Mouse (Mus musculus): ENCODE data around the gene Olfr615. TPM values are rescaled to one million over a fixed set of nuclear protein-coding genes. Genes with fewer than 3 reads are reported as not detected.

Olfr615 gene
- polyA plus RNA-seq, 1 experiment from 2014 or later, result 0.06 TPM

GRCm38 (mm10) chr7:103607425-103607824 lies 51.5 kb downstream of the Olfr615 start:
- DNase-seq (ENCODE audit: low spot score) (no peak), ATAC-seq (ENCODE audit: low read depth) (no peak)
- no peaks in the 10 kb centered on the region for H3K4me1 ChIP-seq (ENCODE audit: control insufficient read depth, insufficient read depth, low read length)
- no peaks in the 10 kb centered on the region for H3K36me3 ChIP-seq (ENCODE audit: control insufficient read depth, insufficient read depth, low read length)
- H3K4me2 ChIP-seq (ENCODE audit: low read depth, low read length), result no peak overlapping the region
- no peak overlapping the region for H3K27ac ChIP-seq (replicated peaks; ENCODE audit: low read depth, low read length)
- H3K9ac ChIP-seq (ENCODE audit: low read depth, low read length), result no peak overlapping the region
- H3K27me3 ChIP-seq (replicated peaks; ENCODE audit: control insufficient read depth, insufficient read depth, low read length), result no peaks in the 10 kb centered on the region
- 82% methylated on average over 2 of the region's 2 CpGs for WGBS
- H3K9me3 ChIP-seq (ENCODE audit: control insufficient read depth, low read length), result no peaks in the 10 kb centered on the region
- no peak overlapping the region for H3K4me3 ChIP-seq (ENCODE audit: low read depth, low read length)

GRCm38 (mm10) chr7:103612434-103612833 lies 56.6 kb downstream of the Olfr615 start, which contains the start of gene Olfr620:
Gene Olfr620, minus strand, starts transcription at chr7:103612534.
- ATAC-seq (ENCODE audit: low read depth) (no peak), DNase-seq (ENCODE audit: low spot score) (no peak)
- Histone ChIP-seq H3K27ac (replicated peaks; ENCODE audit: low read depth, low read length) (no peak within 1 kb of the TSS), H3K4me1 (ENCODE audit: control insufficient read depth, insufficient read depth, low read length) (no peaks in the 10 kb centered on the region), H3K4me3 (ENCODE audit: low read depth, low read length) (no peak within 1 kb of the TSS), H3K9ac (ENCODE audit: low read depth, low read length) (no peak within 1 kb of the TSS), H3K36me3 (ENCODE audit: control insufficient read depth, insufficient read depth, low read length) (no peaks in the 10 kb centered on the region), H3K27me3 (replicated peaks; ENCODE audit: control insufficient read depth, insufficient read depth, low read length) (no peaks in the 10 kb centered on the region), H3K4me2 (ENCODE audit: low read depth, low read length) (no peak within 1 kb of the TSS), H3K9me3 (ENCODE audit: control insufficient read depth, low read length) (no peaks in the 10 kb centered on the region)
- WGBS, result 71% methylated on average over 2 of the region's 2 CpGs

Small RNA genes within 50 kb of the gene (microRNA-seq; reads per million reads assigned to microRNA genes)
- not detected for gene Gm26506 (ENCODE audit: borderline number of aligned reads)

Other genes starting within 250 kb of the Olfr615 start
- not detected in 2 replicates for gene Olfr597, start 239.8 kb upstream of the Olfr615 start, polyA plus RNA-seq (2014; fragmentation: Nextera tagmentation; extraction: Ambion mirVana)
- not detected in 2 replicates for gene Olfr598, start 232.5 kb upstream of the Olfr615 start, polyA plus RNA-seq (2014; fragmentation: Nextera tagmentation; extraction: Ambion mirVana)
- not detected in 2 replicates for gene Olfr599, start 220.2 kb upstream of the Olfr615 start, polyA plus RNA-seq (2014; fragmentation: Nextera tagmentation; extraction: Ambion mirVana)
- not detected in 2 replicates for gene Olfr600, start 206.4 kb upstream of the Olfr615 start, polyA plus RNA-seq (2014; fragmentation: Nextera tagmentation; extraction: Ambion mirVana)
- gene Olfr601, start 193.4 kb upstream of the Olfr615 start, polyA plus RNA-seq (2014; fragmentation: Nextera tagmentation; extraction: Ambion mirVana), result not detected in 2 replicates
- not detected in 2 replicates for gene Olfr603, start 169.9 kb upstream of the Olfr615 start, polyA plus RNA-seq (2014; fragmentation: Nextera tagmentation; extraction: Ambion mirVana)
- not detected in 2 replicates for gene Usp17lc, start 141.0 kb upstream of the Olfr615 start, polyA plus RNA-seq (2014; fragmentation: Nextera tagmentation; extraction: Ambion mirVana)
- not detected in 2 replicates for gene Olfr605, start 110.6 kb upstream of the Olfr615 start, polyA plus RNA-seq (2014; fragmentation: Nextera tagmentation; extraction: Ambion mirVana)
- gene Olfr606, start 107.0 kb upstream of the Olfr615 start, polyA plus RNA-seq (2014; fragmentation: Nextera tagmentation; extraction: Ambion mirVana), result not detected in 2 replicates
- gene Olfr607, start 91.9 kb upstream of the Olfr615 start, polyA plus RNA-seq (2014; fragmentation: Nextera tagmentation; extraction: Ambion mirVana), result not detected in 2 replicates
- not detected in 2 replicates for gene Olfr608, start 86.2 kb upstream of the Olfr615 start, polyA plus RNA-seq (2014; fragmentation: Nextera tagmentation; extraction: Ambion mirVana)
- gene Olfr609, start 58.0 kb upstream of the Olfr615 start, polyA plus RNA-seq (2014; fragmentation: Nextera tagmentation; extraction: Ambion mirVana), result not detected in 2 replicates
- 0.18 TPM in 1 of 2 replicates, not detected in the other for gene Olfr610, start 44.0 kb upstream of the Olfr615 start, polyA plus RNA-seq (2014; fragmentation: Nextera tagmentation; extraction: Ambion mirVana)
- gene Olfr611, start 35.2 kb upstream of the Olfr615 start, polyA plus RNA-seq (2014; fragmentation: Nextera tagmentation; extraction: Ambion mirVana), result not detected in 2 replicates
- not detected in 2 replicates for gene Olfr612, start 13.4 kb upstream of the Olfr615 start, polyA plus RNA-seq (2014; fragmentation: Nextera tagmentation; extraction: Ambion mirVana)
- not detected in 2 replicates for gene Olfr613, start 8.0 kb upstream of the Olfr615 start, polyA plus RNA-seq (2014; fragmentation: Nextera tagmentation; extraction: Ambion mirVana)
- not detected in 2 replicates for gene Olfr616, start 13.1 kb downstream of the Olfr615 start, polyA plus RNA-seq (2014; fragmentation: Nextera tagmentation; extraction: Ambion mirVana)
- not detected in 2 replicates for gene Olfr617, start 17.0 kb downstream of the Olfr615 start, polyA plus RNA-seq (2014; fragmentation: Nextera tagmentation; extraction: Ambion mirVana)
- not detected in 2 replicates for gene Olfr618, start 34.0 kb downstream of the Olfr615 start, polyA plus RNA-seq (2014; fragmentation: Nextera tagmentation; extraction: Ambion mirVana)
- not detected in 2 replicates for gene Olfr619, start 44.5 kb downstream of the Olfr615 start, polyA plus RNA-seq (2014; fragmentation: Nextera tagmentation; extraction: Ambion mirVana)
- not detected in 2 replicates for gene Olfr620, start 56.5 kb downstream of the Olfr615 start, polyA plus RNA-seq (2014; fragmentation: Nextera tagmentation; extraction: Ambion mirVana)
- gene Olfr622, start 86.6 kb downstream of the Olfr615 start, polyA plus RNA-seq (2014; fragmentation: Nextera tagmentation; extraction: Ambion mirVana), result 0.12 and 0.13 TPM in 2 replicates
- not detected in 2 replicates for gene Olfr623, start 107.6 kb downstream of the Olfr615 start, polyA plus RNA-seq (2014; fragmentation: Nextera tagmentation; extraction: Ambion mirVana)
- gene Olfr624, start 115.1 kb downstream of the Olfr615 start, polyA plus RNA-seq (2014; fragmentation: Nextera tagmentation; extraction: Ambion mirVana), result 0.04 and 0.06 TPM in 2 replicates
- gene Olfr625-ps1, start 126.6 kb downstream of the Olfr615 start, polyA plus RNA-seq (2014; fragmentation: Nextera tagmentation; extraction: Ambion mirVana), result not detected in 2 replicates
- not detected in 2 replicates for gene Olfr243, start 158.6 kb downstream of the Olfr615 start, polyA plus RNA-seq (2014; fragmentation: Nextera tagmentation; extraction: Ambion mirVana)
- gene Olfr628, start 174.3 kb downstream of the Olfr615 start, polyA plus RNA-seq (2014; fragmentation: Nextera tagmentation; extraction: Ambion mirVana), result 0.14 TPM in 1 of 2 replicates, not detected in the other
- gene Olfr629, start 188.9 kb downstream of the Olfr615 start, polyA plus RNA-seq (2014; fragmentation: Nextera tagmentation; extraction: Ambion mirVana), result not detected in 2 replicates
- gene Olfr630, start 201.3 kb downstream of the Olfr615 start, polyA plus RNA-seq (2014; fragmentation: Nextera tagmentation; extraction: Ambion mirVana), result 0.07 TPM in 1 of 2 replicates, not detected in the other
- 0.12 and 0.26 TPM in 2 replicates for gene Olfr69, start 215.5 kb downstream of the Olfr615 start, polyA plus RNA-seq (2014; fragmentation: Nextera tagmentation; extraction: Ambion mirVana)
- not detected in 2 replicates for gene Olfr68, start 223.6 kb downstream of the Olfr615 start, polyA plus RNA-seq (2014; fragmentation: Nextera tagmentation; extraction: Ambion mirVana)
- not detected in 2 replicates for gene Olfr67, start 235.7 kb downstream of the Olfr615 start, polyA plus RNA-seq (2014; fragmentation: Nextera tagmentation; extraction: Ambion mirVana)

Measured in embryonic facial prominence, embryonic 14.5 days (tissue).